Mouse (Mus musculus) megakaryocyte progenitor cell, adult 5-6 weeks (primary cell): Measurements from ENCODE around the gene Apol11a. TPM values are rescaled to one million over a fixed set of nuclear protein-coding genes. Genes with fewer than 3 reads are reported as not detected.
A peak's percentile ranks its signal among the peaks of the same experiment; 100 is the strongest.
"Not testable (repeated sequence)": the region's sequence is repeated elsewhere in the genome, so short reads cannot be mapped to it uniquely, and the experiment has no call there.

ENCODE experiments used
- ATAC-seq: replicated peaks from 2 replicates; pipeline ENCODE4 v1.8.0; 2016; ENCODE audit warnings: mild to moderate bottlenecking, moderate TSS enrichment, inconsistent platforms; ENCODE audit not compliant: poor library complexity
- total RNA-seq, 2 experiments: library from RNA; stranded (forward) in 1 of 2; stranded (reverse) in 1 of 2; fragments of 157-497, 149-512 nt in 1 of 2; fragments of 200-1000 nt in 1 of 2; gene quantifications; 2 replicates each; pipeline versions ENCODE4 v1.2.3 to v1.2.4; 2015 to 2017

Apol11a gene
- total RNA-seq (2015) = not detected in 2 replicates
- not detected in 2 replicates for total RNA-seq (2017)

DNA sequence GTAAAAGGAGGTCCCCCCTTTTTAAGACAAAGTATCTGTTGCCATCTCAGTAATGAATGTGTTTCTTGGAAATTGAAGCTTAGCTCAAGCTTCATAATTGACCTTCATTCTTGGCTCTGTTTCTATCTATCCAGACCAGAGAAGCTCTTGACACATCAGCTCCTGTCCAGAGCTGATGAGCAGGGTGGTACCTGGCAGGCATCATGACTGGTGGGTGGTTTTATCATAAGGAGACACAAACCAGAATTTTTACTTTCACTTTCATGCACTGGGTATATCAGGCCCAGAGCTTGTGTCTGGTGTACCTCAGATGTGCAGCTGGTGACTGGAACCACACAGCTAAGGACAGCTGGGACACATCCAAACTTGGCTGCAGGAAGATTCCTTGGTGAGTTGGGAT lies at the start of gene Apol11a:
Apol11a (plus strand) TSS at position 306 of the 400 bp plus-strand sequence.
- 0 out of 2 replicates have a peak, but pooled peaks have one; percentile 29 for ATAC-seq

DNA sequence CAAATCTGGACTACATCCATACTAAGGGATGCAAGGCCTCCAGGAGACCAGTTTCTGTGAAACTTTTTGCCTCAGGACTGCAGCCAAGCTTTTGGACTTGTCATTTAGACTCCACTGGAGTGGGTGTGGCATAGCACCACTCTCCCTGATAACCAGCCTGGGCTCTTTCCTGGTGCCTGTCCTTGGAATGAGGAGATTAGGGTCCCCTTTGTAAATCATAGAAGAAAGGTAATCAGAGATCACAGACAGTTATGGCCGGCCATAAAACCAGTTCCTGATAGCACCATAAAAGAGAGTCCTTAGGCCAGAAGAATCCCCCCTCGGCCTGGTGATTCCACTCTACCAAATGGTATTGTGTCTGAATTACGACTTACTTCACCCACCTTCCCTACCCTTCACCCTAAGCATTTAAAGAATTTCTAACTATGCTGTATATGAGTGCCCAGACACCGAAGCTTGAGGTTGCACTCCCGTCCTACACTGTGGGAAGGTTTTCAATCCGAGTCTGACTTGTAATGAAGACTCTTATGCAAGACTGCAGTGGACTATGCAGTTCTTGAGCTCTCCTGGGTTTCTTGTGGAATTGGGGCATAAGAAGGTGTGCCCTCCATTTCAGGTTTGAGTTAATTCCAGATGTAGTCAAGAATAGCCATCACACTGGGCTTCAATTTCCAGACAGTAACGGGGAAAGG lies 33.2 kb upstream of the Apol11a start:
- ATAC-seq = not testable (repeated sequence)

DNA sequence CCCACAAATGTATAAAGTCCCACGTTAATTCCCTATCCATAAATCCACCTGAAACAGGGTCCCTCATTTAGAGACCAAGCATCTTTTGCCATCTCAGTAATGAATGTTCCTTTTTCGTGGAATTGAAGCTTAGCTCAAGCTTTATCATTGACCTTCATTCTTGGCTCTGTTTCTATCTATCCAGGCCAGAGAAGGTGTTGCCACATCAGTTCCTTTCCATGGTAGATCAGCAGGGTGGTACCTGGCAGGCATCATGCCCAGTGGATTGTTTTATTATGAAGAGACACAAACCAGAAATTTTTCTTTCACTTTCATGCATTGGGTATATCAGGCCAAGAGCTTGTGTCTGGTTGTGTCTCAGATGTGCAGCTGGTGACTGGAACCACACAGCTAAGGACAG lies 31.4 kb upstream of the Apol11a start, which contains the start of gene Apol10a:
Apol10a (plus strand) TSS at position 355 of the 400 bp plus-strand sequence.
- ATAC-seq = not testable (repeated sequence)

DNA sequence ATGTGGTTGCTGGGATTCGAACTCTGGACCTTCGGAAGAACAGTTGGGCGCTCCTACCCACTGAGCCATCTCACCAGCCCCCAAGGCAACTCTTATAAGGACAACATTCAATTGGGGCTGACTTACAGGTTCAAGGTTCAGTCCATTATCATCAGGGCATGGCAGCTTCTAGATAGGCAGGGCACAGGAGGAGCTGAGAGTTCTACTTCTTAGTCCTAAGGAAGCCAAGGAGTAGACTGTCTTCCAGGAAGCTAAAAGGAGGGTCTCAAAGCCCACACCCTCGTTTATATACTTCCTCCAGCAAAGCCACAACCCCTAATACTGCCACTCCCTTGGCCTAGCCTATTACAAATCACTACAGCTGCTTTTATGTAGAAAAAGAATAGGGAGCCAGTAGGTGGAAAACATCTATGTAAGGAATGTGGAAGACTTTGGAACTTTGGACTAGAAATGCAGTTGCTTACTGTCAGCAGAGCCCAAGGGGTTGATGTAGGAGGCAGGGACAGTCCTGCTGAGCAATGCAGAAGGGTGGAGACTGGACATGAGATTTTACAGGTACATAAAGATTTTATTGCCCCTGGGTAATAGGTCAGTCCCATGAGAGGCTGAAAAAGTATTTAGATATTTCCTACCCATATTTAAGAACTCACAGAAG lies 25.8 kb upstream of the Apol11a start:
- no peak for ATAC-seq

DNA sequence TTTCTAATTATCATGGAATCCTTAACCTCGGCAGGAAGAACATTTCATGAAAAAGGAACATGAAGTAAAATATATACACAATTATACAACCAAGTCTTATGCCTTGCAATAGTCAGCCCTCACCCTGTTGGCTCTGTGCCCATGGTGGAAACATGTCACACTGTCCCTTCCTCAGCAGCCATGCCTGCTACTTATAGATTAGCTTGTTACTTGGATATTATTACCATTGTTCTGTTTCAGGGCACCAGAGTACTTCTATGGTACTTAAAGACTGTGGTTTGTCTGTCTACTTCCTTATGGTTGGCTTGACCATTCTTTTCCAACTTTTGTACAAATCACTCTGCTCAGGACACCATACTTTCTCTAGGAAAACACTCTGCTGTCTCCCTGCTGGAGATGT lies 14.9 kb upstream of the Apol11a start:
- not testable (repeated sequence) for ATAC-seq

DNA sequence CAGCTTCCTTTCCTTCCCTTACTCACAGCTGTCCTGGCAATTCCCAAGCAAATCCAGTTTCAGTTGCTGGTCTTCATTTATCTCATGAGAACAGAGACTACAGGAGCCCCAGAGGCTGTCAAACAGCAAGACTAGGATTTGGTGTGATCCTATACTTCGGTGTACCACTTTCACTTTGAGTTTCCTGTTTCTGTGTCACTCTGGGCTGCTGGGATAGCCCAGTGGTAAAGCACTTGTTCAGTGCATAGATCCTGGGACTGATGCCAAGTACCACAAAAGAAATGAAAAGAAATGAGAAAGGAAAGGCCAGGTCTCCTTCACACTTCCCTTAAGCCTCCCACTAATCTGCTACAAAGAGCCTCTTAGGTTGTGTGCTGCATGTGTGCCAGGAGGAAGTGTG lies 13.4 kb upstream of the Apol11a start:
- ATAC-seq = not testable (repeated sequence)

DNA sequence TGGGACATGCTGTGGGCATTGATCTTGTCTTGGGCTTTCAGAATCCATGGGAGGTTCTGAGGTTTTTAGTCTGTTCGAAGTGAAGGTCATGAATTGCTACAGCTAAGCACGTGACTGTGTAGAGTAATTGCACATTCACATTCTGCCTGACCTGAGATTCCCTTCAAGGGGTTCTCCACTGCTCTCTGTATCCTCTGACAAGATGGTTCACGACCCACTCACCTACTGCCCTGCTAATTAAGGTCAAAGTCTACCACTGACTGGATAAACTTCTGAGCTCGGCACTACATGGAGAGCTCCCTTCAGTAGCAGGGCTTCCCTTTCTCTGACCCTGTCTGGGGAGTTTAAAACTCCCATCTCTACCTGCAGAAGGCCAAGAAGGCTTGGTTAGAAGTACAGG lies 12.5 kb downstream of the Apol11a start:
- not testable (repeated sequence) for ATAC-seq

GRCm38 (mm10) chr15:77523186-77523843 lies 15.2 kb downstream of the Apol11a start:
- ATAC-seq = peak; percentile 61

DNA sequence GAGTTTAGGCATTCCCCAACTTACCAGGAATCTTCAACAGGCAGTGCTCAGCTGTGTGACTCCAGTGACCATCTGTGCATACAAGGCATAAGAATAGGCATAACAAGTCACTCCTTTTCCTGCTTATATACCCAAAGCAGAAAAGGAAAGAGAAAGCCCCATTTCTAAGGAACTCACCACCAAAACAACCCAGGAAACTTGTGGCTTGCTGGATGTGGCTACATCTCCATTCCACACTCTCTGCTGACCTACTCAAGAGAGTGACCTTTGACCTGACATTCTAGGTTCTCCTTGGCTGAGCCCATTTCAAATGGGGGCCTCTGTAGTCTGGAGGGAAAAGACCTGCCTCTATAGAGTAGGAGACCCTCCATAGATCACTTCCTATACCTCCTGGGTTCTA lies 25.1 kb downstream of the Apol11a start, which contains the start of gene Apol7c:
Apol7c (minus strand) TSS at position 101 of the 400 bp plus-strand sequence.
- no peak for ATAC-seq

DNA sequence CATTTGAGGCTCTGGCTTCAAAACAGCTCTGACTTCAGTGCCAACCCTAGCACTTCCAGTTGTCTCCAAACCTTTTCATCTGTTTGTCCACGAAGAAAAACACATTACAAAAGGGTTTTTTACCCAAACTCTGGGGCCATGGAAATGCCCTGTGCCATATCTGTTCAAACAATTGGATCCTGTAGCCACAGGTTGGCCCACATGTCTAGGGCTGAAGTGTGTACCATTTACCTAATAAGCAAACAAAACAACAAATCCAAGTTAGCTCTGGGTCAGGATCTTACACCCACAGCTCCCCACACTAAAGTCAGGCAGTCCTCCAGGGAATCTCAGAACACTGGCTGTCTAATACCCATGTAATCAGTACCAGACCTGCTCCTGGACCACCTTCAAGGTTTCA lies 31.1 kb downstream of the Apol11a start:
- not testable (repeated sequence) for ATAC-seq

DNA sequence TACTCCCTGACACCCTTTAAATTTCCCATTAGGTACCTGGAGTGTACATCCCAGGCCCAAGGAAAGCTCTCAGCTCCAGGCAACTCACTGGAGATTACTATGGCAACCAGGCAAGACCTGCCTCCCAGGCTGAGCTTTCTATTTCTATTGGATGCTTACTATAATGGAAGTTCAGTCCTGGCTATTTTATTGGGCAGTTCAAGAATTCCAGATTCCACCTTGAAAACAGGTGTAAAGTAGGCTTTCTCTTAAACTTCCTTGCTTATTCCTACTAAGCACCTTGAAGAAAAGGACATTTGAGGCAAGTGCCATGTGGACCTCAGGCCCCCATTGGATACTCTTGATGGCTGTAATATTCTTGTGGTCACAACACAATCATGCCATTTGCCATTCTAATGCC lies 53.7 kb downstream of the Apol11a start, which contains the start of gene 1700025B11Rik:
1700025B11Rik (minus strand) TSS at position 101 of the 400 bp plus-strand sequence.
- ATAC-seq = no peak

DNA sequence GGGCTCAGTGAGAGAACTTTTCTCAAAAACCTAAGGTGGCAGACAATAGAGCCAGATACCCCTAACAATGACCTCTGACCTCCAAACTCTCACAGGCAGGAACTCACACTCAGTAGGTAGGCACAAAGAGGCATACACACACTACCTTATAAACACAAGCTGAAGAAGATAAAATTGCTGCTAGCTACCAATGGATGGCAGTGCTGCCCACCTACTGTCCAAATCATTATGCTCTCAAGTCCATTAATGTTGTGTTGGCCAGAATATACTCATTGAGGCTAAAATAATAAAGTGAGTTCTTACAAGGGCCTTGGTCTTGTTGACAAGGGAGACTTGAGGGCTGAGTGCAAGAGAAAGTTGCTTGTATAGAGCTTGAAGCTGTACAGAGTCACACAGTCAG lies 55.1 kb downstream of the Apol11a start:
- no peak for ATAC-seq

Other genes with a start within 250 kb of the Apol11a start
- 0.22 and 0.32 TPM in 2 replicates for gene Rbfox2, start 201.3 kb upstream of the Apol11a start, total RNA-seq (2015)
- 0.54 and 0.87 TPM in 2 replicates for gene Rbfox2, start 201.3 kb upstream of the Apol11a start, total RNA-seq (2017)
- not detected in 2 replicates for gene Apol7a, start 109.2 kb upstream of the Apol11a start, total RNA-seq (2015)
- gene Apol7a, start 109.2 kb upstream of the Apol11a start, total RNA-seq (2017) = not detected in 2 replicates
- not detected in 2 replicates for gene Apol9a, start 97.1 kb upstream of the Apol11a start, total RNA-seq (2015)
- gene Apol9a, start 97.1 kb upstream of the Apol11a start, total RNA-seq (2017) = not detected in 2 replicates
- not detected in 2 replicates for gene Apol7b, start 60.8 kb upstream of the Apol11a start, total RNA-seq (2015)
- not detected in 2 replicates for gene Apol7b, start 60.8 kb upstream of the Apol11a start, total RNA-seq (2017)
- gene Apol10a, start 31.2 kb upstream of the Apol11a start, total RNA-seq (2015) = not detected in 2 replicates
- not detected in 2 replicates for gene Apol10a, start 31.2 kb upstream of the Apol11a start, total RNA-seq (2017)
- gene Apol7c, start 25.0 kb downstream of the Apol11a start, total RNA-seq (2015) = not detected in 2 replicates
- gene Apol7c, start 25.0 kb downstream of the Apol11a start, total RNA-seq (2017) = not detected in 2 replicates
- not detected in 2 replicates for gene 1700025B11Rik, start 53.6 kb downstream of the Apol11a start, total RNA-seq (2015)
- not detected in 2 replicates for gene 1700025B11Rik, start 53.6 kb downstream of the Apol11a start, total RNA-seq (2017)
- not detected in 2 replicates for gene Apol10b, start 87.9 kb downstream of the Apol11a start, total RNA-seq (2015)
- gene Apol10b, start 87.9 kb downstream of the Apol11a start, total RNA-seq (2017) = not detected in 2 replicates
- not detected in 2 replicates for gene Gm36245, start 91.0 kb downstream of the Apol11a start, total RNA-seq (2015)
- gene Gm36245, start 91.0 kb downstream of the Apol11a start, total RNA-seq (2017) = not detected in 2 replicates
- gene Apol11b, start 135.0 kb downstream of the Apol11a start, total RNA-seq (2015) = not detected in 2 replicates
- gene Apol11b, start 135.0 kb downstream of the Apol11a start, total RNA-seq (2017) = not detected in 2 replicates
- 0.94 TPM in 1 of 2 replicates, not detected in the other for gene Apol7e, start 190.6 kb downstream of the Apol11a start, total RNA-seq (2015)
- 0.07 TPM in 1 of 2 replicates, not detected in the other for gene Apol7e, start 190.6 kb downstream of the Apol11a start, total RNA-seq (2017)
- gene Apol9b, start 220.8 kb downstream of the Apol11a start, total RNA-seq (2015) = not detected in 2 replicates
- not detected in 2 replicates for gene Apol9b, start 220.8 kb downstream of the Apol11a start, total RNA-seq (2017)
- gene Apol8, start 248.7 kb downstream of the Apol11a start, total RNA-seq (2015) = 0.05 and 1.8 TPM in 2 replicates
- gene Apol8, start 248.7 kb downstream of the Apol11a start, total RNA-seq (2017) = 0.14 and 0.50 TPM in 2 replicates